Mouse (Mus musculus): Measurements from ENCODE around the gene Ccpg1os. TPM values are rescaled to one million over a fixed set of nuclear protein-coding genes. Genes with fewer than 3 reads are reported as not detected.

Ccpg1os gene
- total and polyA plus RNA-seq, 3 experiments: 6.1 to 8.3 (median 7.5) TPM

- H3K27me3 ChIP-seq (ENCODE audit: control insufficient read depth, insufficient read depth, low read length): no peaks in the 10 kb centered on the region
- H3K36me3 ChIP-seq (ENCODE audit: control insufficient read depth, insufficient read depth, low read length): no peaks in the 10 kb centered on the region; the same call in 1 of the 2 replicates
- intact Hi-C loops (cut with DNase I): no loop called here
- no peak overlapping the region for H3K4me3 ChIP-seq
- TF ChIP-seq POLR2A (IDR thresholded peaks at IDR 0.05; ENCODE audit: insufficient read depth, low read depth, low read length): no peak
- no peak for TF ChIP-seq CTCF (IDR thresholded peaks at IDR 0.05)
- TF ChIP-seq EP300 (IDR thresholded peaks at IDR 0.05; ENCODE audit: insufficient read depth, low read depth, low read length): no peak
- peaks cover 2% of the 10 kb centered on the region; the same call in 1 of the 2 replicates for H3K79me2 ChIP-seq (replicated peaks; ENCODE audit: control insufficient read depth, insufficient read depth, low read length)
- no peak for DNase-seq
- H3K27ac ChIP-seq: no peak overlapping the region; the same call in 1 of the 2 replicates
- no peaks in the 10 kb centered on the region; the same call in none of the 2 replicates for H3K4me1 ChIP-seq (ENCODE audit: control insufficient read depth, insufficient read depth, low read length)
- no peak overlapping the region for H3K9ac ChIP-seq (ENCODE audit: low read depth, low read length)
Measured at GRCm38 (mm10) chr9:72996167-72996566, 11.0 kb upstream of the Ccpg1os start.

GRCm38 (mm10) chr9:72992576-72992975 lies 7.4 kb upstream of the Ccpg1os start:
- H3K27me3 ChIP-seq (ENCODE audit: control insufficient read depth, insufficient read depth, low read length): no peaks in the 10 kb centered on the region
- whole genome bisulfite sequencing: 90% methylated on average over 5 of the region's 5 CpGs

DNA sequence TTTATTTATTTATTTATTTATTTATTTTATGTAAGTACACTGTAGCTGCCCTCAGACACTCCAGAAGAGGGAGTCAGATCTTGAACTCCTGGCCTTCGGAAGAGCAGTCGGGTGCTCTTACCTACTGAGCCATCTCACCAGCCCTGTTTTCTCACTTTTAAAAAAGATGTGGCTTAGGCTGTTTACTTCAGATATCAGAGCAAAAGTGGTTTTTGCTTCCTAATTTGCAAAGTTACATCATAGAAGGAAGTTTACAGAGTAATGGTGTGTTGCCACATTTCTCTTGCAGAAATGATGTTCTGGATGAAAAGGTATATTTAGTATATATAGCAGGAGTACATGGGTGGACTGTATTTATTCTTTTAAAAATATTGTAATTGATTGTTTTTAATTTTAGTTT lies 6.2 kb upstream of the Ccpg1os start:
- no peak overlapping the region for H3K27ac ChIP-seq
- no peak for TF ChIP-seq POLR2A (IDR thresholded peaks at IDR 0.05; ENCODE audit: insufficient read depth, low read depth, low read length)
- TF ChIP-seq CTCF (IDR thresholded peaks at IDR 0.05): no peak
- TF ChIP-seq EP300 (IDR thresholded peaks at IDR 0.05; ENCODE audit: insufficient read depth, low read depth, low read length): no peak
- no peak overlapping the region for H3K9ac ChIP-seq (ENCODE audit: low read depth, low read length)
- peaks cover 1% of the 10 kb centered on the region for H3K4me1 ChIP-seq (ENCODE audit: control insufficient read depth, insufficient read depth, low read length)
- no peak overlapping the region for H3K4me3 ChIP-seq
- no peaks in the 10 kb centered on the region for H3K27me3 ChIP-seq (ENCODE audit: control insufficient read depth, insufficient read depth, low read length)
- intact Hi-C loops (cut with DNase I): no loop called here
- WGBS: 97% methylated on average over 2 of the region's 2 CpGs
- H3K79me2 ChIP-seq (replicated peaks; ENCODE audit: control insufficient read depth, insufficient read depth, low read length): peaks cover 2% of the 10 kb centered on the region; the same call in 1 of the 2 replicates
- no peak for DNase-seq
- no peaks in the 10 kb centered on the region; the same call in 1 of the 2 replicates for H3K36me3 ChIP-seq (ENCODE audit: control insufficient read depth, insufficient read depth, low read length)

More at GRCm38 (mm10) chr9:72992576-72992975, 7.4 kb upstream of the Ccpg1os start:
- TF ChIP-seq POLR2A (IDR thresholded peaks at IDR 0.05; ENCODE audit: insufficient read depth, low read depth, low read length) (no peak), CTCF (IDR thresholded peaks at IDR 0.05) (no peak), EP300 (IDR thresholded peaks at IDR 0.05; ENCODE audit: insufficient read depth, low read depth, low read length) (no peak)
- no peak for DNase-seq
- Histone ChIP-seq H3K36me3 (ENCODE audit: control insufficient read depth, insufficient read depth, low read length) (no peaks in the 10 kb centered on the region; the same call in 1 of the 2 replicates), H3K4me1 (ENCODE audit: control insufficient read depth, insufficient read depth, low read length) (no peaks in the 10 kb centered on the region; the same call in none of the 2 replicates), H3K27ac (no peak overlapping the region), H3K9ac (ENCODE audit: low read depth, low read length) (no peak overlapping the region), H3K79me2 (replicated peaks; ENCODE audit: control insufficient read depth, insufficient read depth, low read length) (peaks cover 2% of the 10 kb centered on the region; the same call in 1 of the 2 replicates), H3K4me3 (no peak overlapping the region)
- intact Hi-C loops (cut with DNase I): no loop called here

DNA sequence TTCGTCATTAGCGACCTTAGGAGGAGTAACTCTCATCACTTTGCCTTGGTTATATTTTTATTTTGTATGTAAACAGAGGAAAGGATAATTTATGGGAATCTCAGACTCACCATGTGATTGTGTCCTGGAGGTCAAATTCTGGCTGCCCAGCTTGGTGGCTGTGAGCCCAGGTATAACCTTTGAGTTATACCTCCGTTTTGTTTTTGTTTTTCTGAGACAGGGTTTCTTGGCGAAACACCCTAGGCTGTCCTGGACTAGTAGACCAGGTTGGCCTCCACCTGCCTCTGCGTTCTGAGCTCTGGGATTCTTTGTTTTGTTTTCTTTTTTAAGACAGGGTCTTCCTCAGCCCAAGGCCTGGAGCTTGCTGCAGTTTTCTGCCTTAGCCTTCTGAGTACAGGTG lies 3.5 kb upstream of the Ccpg1os start:
- DNase-seq: no peak
- Histone ChIP-seq H3K4me3 (no peak overlapping the region), H3K9ac (ENCODE audit: low read depth, low read length) (no peak overlapping the region), H3K4me1 (ENCODE audit: control insufficient read depth, insufficient read depth, low read length) (peaks cover 1% of the 10 kb centered on the region), H3K27me3 (ENCODE audit: control insufficient read depth, insufficient read depth, low read length) (no peaks in the 10 kb centered on the region), H3K79me2 (replicated peaks; ENCODE audit: control insufficient read depth, insufficient read depth, low read length) (no peaks in the 10 kb centered on the region; the same call in 1 of the 2 replicates), H3K36me3 (ENCODE audit: control insufficient read depth, insufficient read depth, low read length) (no peaks in the 10 kb centered on the region), H3K27ac (no peak overlapping the region)
- TF ChIP-seq POLR2A (IDR thresholded peaks at IDR 0.05; ENCODE audit: insufficient read depth, low read depth, low read length) (no peak), EP300 (IDR thresholded peaks at IDR 0.05; ENCODE audit: insufficient read depth, low read depth, low read length) (no peak), CTCF (IDR thresholded peaks at IDR 0.05) (no peak)
- intact Hi-C loops (cut with DNase I): loop anchor here (5.0 kb wide), 2 partner anchors 49 to 124 kb away; partner anchors contain the start of gene Rsl24d1
- 84% methylated on average over 5 of the region's 5 CpGs for WGBS

DNA sequence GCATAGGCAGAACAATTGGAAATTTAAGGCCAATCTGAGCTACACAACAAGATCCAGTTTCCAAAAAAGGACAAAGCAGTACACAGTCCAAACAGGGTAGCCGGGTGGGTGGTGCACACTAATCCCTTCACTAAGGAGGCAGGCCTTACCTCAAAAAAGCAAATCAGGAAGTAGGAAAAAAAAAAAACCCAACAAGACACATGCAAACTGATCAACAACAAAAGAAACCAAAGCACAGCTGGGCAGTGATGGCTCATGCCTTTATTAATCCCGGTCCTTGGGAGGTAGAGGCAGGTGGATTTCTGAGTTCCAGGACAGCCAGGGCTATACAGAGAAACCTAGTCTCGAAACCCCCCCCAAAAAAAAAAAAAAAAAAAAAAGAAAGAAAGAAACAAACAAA lies 2.5 kb upstream of the Ccpg1os start:
- intact Hi-C loops (cut with DNase I): loop anchor here (5.0 kb wide), 2 partner anchors 50 to 125 kb away; partner anchors contain the start of gene Rsl24d1
- Histone ChIP-seq H3K27me3 (ENCODE audit: control insufficient read depth, insufficient read depth, low read length) (no peaks in the 10 kb centered on the region), H3K36me3 (ENCODE audit: control insufficient read depth, insufficient read depth, low read length) (no peaks in the 10 kb centered on the region), H3K79me2 (replicated peaks; ENCODE audit: control insufficient read depth, insufficient read depth, low read length) (no peaks in the 10 kb centered on the region), H3K27ac (no peak overlapping the region), H3K4me3 (no peak overlapping the region), H3K4me1 (ENCODE audit: control insufficient read depth, insufficient read depth, low read length) (peaks cover 1% of the 10 kb centered on the region), H3K9ac (ENCODE audit: low read depth, low read length) (no peak overlapping the region)
- DNase-seq: no peak
- no peak for TF ChIP-seq CTCF (IDR thresholded peaks at IDR 0.05)
- TF ChIP-seq POLR2A (IDR thresholded peaks at IDR 0.05; ENCODE audit: insufficient read depth, low read depth, low read length): no peak
- no peak for TF ChIP-seq EP300 (IDR thresholded peaks at IDR 0.05; ENCODE audit: insufficient read depth, low read depth, low read length)
- WGBS: 59% methylated on average over 3 of the region's 3 CpGs

GRCm38 (mm10) chr9:72983066-72983465 lies 2.1 kb downstream of the Ccpg1os start:
- Histone ChIP-seq H3K27me3 (ENCODE audit: control insufficient read depth, insufficient read depth, low read length) (no peaks in the 10 kb centered on the region), H3K27ac (no peak overlapping the region), H3K9ac (ENCODE audit: low read depth, low read length) (no peak overlapping the region), H3K36me3 (ENCODE audit: control insufficient read depth, insufficient read depth, low read length) (no peaks in the 10 kb centered on the region), H3K4me3 (no peak overlapping the region), H3K4me1 (ENCODE audit: control insufficient read depth, insufficient read depth, low read length) (peaks cover 1% of the 10 kb centered on the region; the same call in 1 of the 2 replicates), H3K79me2 (replicated peaks; ENCODE audit: control insufficient read depth, insufficient read depth, low read length) (no peaks in the 10 kb centered on the region)
- TF ChIP-seq EP300 (IDR thresholded peaks at IDR 0.05; ENCODE audit: insufficient read depth, low read depth, low read length) (no peak), CTCF (IDR thresholded peaks at IDR 0.05) (no peak), POLR2A (IDR thresholded peaks at IDR 0.05; ENCODE audit: insufficient read depth, low read depth, low read length) (no peak)
- 64% methylated on average over 2 of the region's 2 CpGs for WGBS
- DNase-seq: no peak
- intact Hi-C loops (cut with DNase I): no loop called here
